In genomic region chr6:83357436-83357835, GRCm38 (mm10) we compare ENCODE assay signal across 22 mouse cellular contexts.
"Had no signal": no experiment of that assay in that cellular context is flagged by ENCODE, and none has a peak within 500 bp of the region (broad histone marks: within the 10 kb centered on the region; RNA-seq: fewer than 3 reads in every experiment).

No protein-coding gene starts in this region.

- H3K4me3 ChIP-seq: heart, adult 2 months; heart, embryonic 12.5 days; hindbrain, embryonic 13.5 days; hindbrain, embryonic 15.5 days; kidney, embryonic 15.5 days; layer of hippocampus, adult 2 months; left cerebral cortex, adult 2 months; liver, embryonic 15.5 days had no signal

- H3K27me3 ChIP-seq: heart, embryonic 12.5 days; hindbrain, embryonic 13.5 days; hindbrain, embryonic 15.5 days; kidney, embryonic 15.5 days; liver, embryonic 15.5 days had no signal

- H3K9ac ChIP-seq: forebrain, postnatal 0 days; hindbrain, embryonic 13.5 days; hindbrain, embryonic 15.5 days; kidney, embryonic 15.5 days; liver, embryonic 15.5 days had no signal

- H3K4me1 ChIP-seq: hindbrain, embryonic 13.5 days; kidney, embryonic 15.5 days had no signal

- H3K4me2 ChIP-seq: heart, embryonic 12.5 days; hindbrain, embryonic 13.5 days; hindbrain, embryonic 15.5 days; kidney, embryonic 15.5 days; liver, embryonic 11.5 days had no signal

- H3K9me3 ChIP-seq: heart, embryonic 12.5 days; hindbrain, embryonic 13.5 days; hindbrain, embryonic 15.5 days; kidney, embryonic 15.5 days; liver, embryonic 15.5 days had no signal

- DNase-seq: forebrain, postnatal 0 days; gastrocnemius, postnatal 14 days; gastrocnemius, postnatal 36 days; heart, adult 11 months; heart, adult 2 months; heart, postnatal 10 days; heart, postnatal 36 days; kidney, adult 11 months; kidney, adult 2 months; kidney, adult 9 months; kidney, postnatal 14 days; kidney, postnatal 4 days had no signal

- H3K27ac ChIP-seq: heart, adult 2 months; hindbrain, embryonic 13.5 days; hindbrain, embryonic 15.5 days; hindbrain, postnatal 0 days; kidney, embryonic 15.5 days; kidney, postnatal 0 days; layer of hippocampus, adult 2 months; left cerebral cortex, adult 2 months had no signal
